In the genomic region with DNA sequence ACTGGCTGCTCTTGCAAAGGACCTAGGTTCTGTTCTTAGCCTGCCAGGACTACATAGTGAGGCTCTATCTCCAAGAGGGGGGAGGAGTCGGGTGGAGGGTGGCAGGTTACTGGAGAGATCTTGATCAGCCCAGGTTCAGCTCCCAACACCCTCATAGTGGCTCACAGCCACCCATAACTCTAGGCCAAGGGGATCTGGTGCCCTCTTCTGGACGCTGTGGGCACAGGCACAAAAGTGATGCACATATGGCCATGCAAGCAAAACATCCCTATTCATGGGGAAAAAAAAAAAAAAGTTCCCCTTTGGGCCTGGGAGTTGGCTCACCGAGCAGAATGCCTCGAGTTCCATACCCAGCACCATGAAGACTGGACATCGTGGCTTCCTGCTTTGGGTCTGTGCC, we compare ENCODE assay signal across 9 mouse cellular contexts. TPM values are rescaled to one million over a fixed set of nuclear protein-coding genes. Genes with fewer than 3 reads are reported as not detected.
DNase-seq lines count a peak whose midpoint lies in the region; ATAC-seq and TF ChIP-seq lines count a peak whose summit lies in the region.
"Had no signal": no experiment of that assay in that cellular context is flagged by ENCODE, and none has a peak within 500 bp of the region (broad histone marks: within the 10 kb centered on the region; RNA-seq: fewer than 3 reads in every experiment).

No protein-coding gene starts in this region.

- no peak for ATAC-seq in liver, embryonic 12.5 days

- H3K27ac ChIP-seq in liver, adult 2 months (replicated peaks; ENCODE audit: insufficient read depth, low read depth, low read length), result no peak overlapping the region
- no peak overlapping the region for H3K27ac ChIP-seq in liver, embryonic 12.5 days
- H3K27ac ChIP-seq in embryonic fibroblast, embryonic 13.5 days (ENCODE audit: insufficient read depth, low read length), result no peak overlapping the region
- H3K27ac ChIP-seq: neural tube, embryonic 12.5 days had no signal

- H3K79me2 ChIP-seq in liver, adult 2 months (ENCODE audit: control insufficient read depth, insufficient read depth, low read length), result peaks cover 12% of the 10 kb centered on the region; the same call in 1 of the 2 replicates

- no peak for TF ChIP-seq POLR2A in liver, adult 2 months (IDR thresholded peaks at IDR 0.05; ENCODE audit: extremely low read depth, insufficient read depth, low read length)
- TF ChIP-seq POLR2A in embryonic fibroblast, embryonic 13.5 days (IDR thresholded peaks at IDR 0.05; ENCODE audit: low read depth, low read length), result no peak

- H3K4me2 ChIP-seq in liver, embryonic 12.5 days, result no peak overlapping the region
- H3K4me2 ChIP-seq: neural tube, embryonic 12.5 days had no signal

- TF ChIP-seq CTCF in liver, adult 2 months (IDR thresholded peaks at IDR 0.05; ENCODE audit: low read depth, low read length), result peak; percentile 71
- peak; percentile 61; the same call in 1 of the 2 replicates for TF ChIP-seq CTCF in embryonic fibroblast, embryonic 13.5 days (IDR thresholded peaks at IDR 0.05; ENCODE audit: borderline replicate concordance, insufficient read depth, low read length)

- H3K4me3 ChIP-seq in liver, adult 2 months (ENCODE audit: insufficient read depth, low read depth, low read length), result no peak overlapping the region
- H3K4me3 ChIP-seq in liver, embryonic 12.5 days, result no peak overlapping the region
- H3K4me3 ChIP-seq in embryonic fibroblast, embryonic 13.5 days (ENCODE audit: insufficient read depth, low read length), result no peak overlapping the region
- H3K4me3 ChIP-seq: neural tube, embryonic 12.5 days had no signal

- H3K9ac ChIP-seq in liver, adult 2 months (ENCODE audit: low read depth, low read length), result no peak overlapping the region
- no peak overlapping the region for H3K9ac ChIP-seq in liver, embryonic 12.5 days
- H3K9ac ChIP-seq: neural tube, embryonic 12.5 days had no signal

- H3K36me3 ChIP-seq in liver, adult 2 months (ENCODE audit: control insufficient read depth, insufficient read depth, low read length), result no peaks in the 10 kb centered on the region
- peaks cover 27% of the 10 kb centered on the region for H3K36me3 ChIP-seq in liver, embryonic 12.5 days

- peak; percentile 53 to 59 for DNase-seq in cerebellum, postnatal 10 days
- no peak for DNase-seq in cerebellum, adult 9-11 months
- peak; percentile 30 for DNase-seq in liver, adult 2 months (ENCODE audit: extremely low read depth, low read depth, low spot score)
- DNase-seq in spleen, postnatal 10 days (ENCODE audit: low spot score in 2 of 2), result peak; percentile 53 to 74
- no peak for DNase-seq in layer of hippocampus, postnatal 36 days
- no peak for DNase-seq in cerebellum, adult 11 months

- WGBS in liver, adult 2 months, result 46% methylated on average over 5 of the region's 5 CpGs
- WGBS in liver, embryonic 12.5 days (ENCODE audit: insufficient replicate concordance), result 17% methylated on average over 5 of the region's 5 CpGs

- peaks cover 9% of the 10 kb centered on the region for H3K4me1 ChIP-seq in liver, adult 2 months (ENCODE audit: control insufficient read depth, insufficient read depth, low read length)
- H3K4me1 ChIP-seq in liver, embryonic 12.5 days, result peaks cover 32% of the 10 kb centered on the region
- H3K4me1 ChIP-seq in embryonic fibroblast, embryonic 13.5 days (ENCODE audit: control insufficient read depth, insufficient read depth, low read length), result peaks cover 6% of the 10 kb centered on the region

- H3K9me3 ChIP-seq in liver, embryonic 12.5 days (replicated peaks), result no peaks in the 10 kb centered on the region
- H3K9me3 ChIP-seq: neural tube, embryonic 12.5 days had no signal

- H3K27me3 ChIP-seq in liver, adult 2 months (ENCODE audit: control insufficient read depth, insufficient read depth, low read length), result no peaks in the 10 kb centered on the region
- peaks cover 9% of the 10 kb centered on the region for H3K27me3 ChIP-seq in liver, embryonic 12.5 days (replicated peaks)
- H3K27me3 ChIP-seq: neural tube, embryonic 12.5 days had no signal

RNA-seq across cellular contexts. Expression of gene Asb6, which starts 0.8 kb away (rescaled TPM):
- 4.6 and 5.6 TPM in 2 replicates for total RNA-seq in liver, adult 2 months (2014; rRNA removed)
- polyA plus RNA-seq in liver, adult 2 months (2012; rRNA removed), result 15.4 and 17.4 TPM in 2 replicates
- polyA plus RNA-seq in liver, embryonic 12.5 days (2016; fragmentation: Nextera tagmentation; extraction: Ambion mirVana), result 41.0 and 41.7 TPM in 2 replicates
- polyA plus RNA-seq in embryonic fibroblast, embryonic 13.5 days (2011; ENCODE audit: insufficient read length, low read depth, missing spikeins), result 20.2 and 26.0 TPM in 2 replicates
- 10 to 100 TPM; 38.4 to 40.6 TPM for total RNA-seq in layer of hippocampus, postnatal 36 days (2021)

RNA-seq across cellular contexts. Expression of gene Prrx2, which starts 5.5 kb away (rescaled TPM):
- total RNA-seq in liver, adult 2 months (2014; rRNA removed), result not detected in 2 replicates
- polyA plus RNA-seq in liver, adult 2 months (2012; rRNA removed), result 0.32 TPM in 1 of 2 replicates, not detected in the other
- polyA plus RNA-seq in liver, embryonic 12.5 days (2016; fragmentation: Nextera tagmentation; extraction: Ambion mirVana), result 2.5 and 4.1 TPM in 2 replicates
- 130 and 154 TPM in 2 replicates for polyA plus RNA-seq in embryonic fibroblast, embryonic 13.5 days (2011; ENCODE audit: insufficient read length, low read depth, missing spikeins)
- 1 to 10 TPM in 1 of 2 experiments, under 1 TPM in 1; 0.92 to 2.1 TPM for total RNA-seq in layer of hippocampus, postnatal 36 days (2021)

RNA-seq across cellular contexts. Expression of gene Ntmt1, which starts 21.7 kb away (rescaled TPM):
- 8.3 and 8.8 TPM in 2 replicates for total RNA-seq in liver, adult 2 months (2014; rRNA removed)
- polyA plus RNA-seq in liver, adult 2 months (2012; rRNA removed), result 11.9 and 15.9 TPM in 2 replicates
- polyA plus RNA-seq in liver, embryonic 12.5 days (2016; fragmentation: Nextera tagmentation; extraction: Ambion mirVana), result 45.4 and 48.6 TPM in 2 replicates
- polyA plus RNA-seq in embryonic fibroblast, embryonic 13.5 days (2011; ENCODE audit: insufficient read length, low read depth, missing spikeins), result 25.6 and 30.3 TPM in 2 replicates
- total RNA-seq in layer of hippocampus, postnatal 36 days (2021), result 10 to 100 TPM; 31.3 to 37.4 TPM

RNA-seq across cellular contexts. Expression of gene 1700001O22Rik, which starts 25.9 kb away (rescaled TPM):
- total RNA-seq in liver, adult 2 months (2014; rRNA removed), result not detected in 2 replicates
- polyA plus RNA-seq in liver, adult 2 months (2012; rRNA removed), result 0.11 TPM in 1 of 2 replicates, not detected in the other
- 0.18 and 0.19 TPM in 2 replicates for polyA plus RNA-seq in liver, embryonic 12.5 days (2016; fragmentation: Nextera tagmentation; extraction: Ambion mirVana)
- polyA plus RNA-seq in embryonic fibroblast, embryonic 13.5 days (2011; ENCODE audit: insufficient read length, low read depth, missing spikeins), result not detected in 2 replicates
- total RNA-seq in layer of hippocampus, postnatal 36 days (2021), result 1 to 10 TPM; 4.8 to 5.6 TPM

Comparison
In these comparisons a context has a peak if more than half of its experiments do, and no peak if none do; other contexts are left out.
1. DNase-seq: peak in cerebellum, postnatal 10 days (2 of 2), liver, adult 2 months (single experiment) and spleen, postnatal 10 days (2 of 2); none in cerebellum, adult 9-11 months (single experiment), layer of hippocampus, postnatal 36 days (0 of 2) and cerebellum, adult 11 months (single experiment).
2. RNA of gene Prrx2, which starts 5.5 kb away (polyA plus RNA-seq): 130 to 154 TPM in embryonic fibroblast, embryonic 13.5 days; 2.5 to 4.1 TPM in liver, embryonic 12.5 days and 0.32 TPM in liver, adult 2 months; every median in the first group is over 10 times any median in the second.